Mouse (Mus musculus) erythroblast, embryonic 14.5 days (primary cell): ENCODE data around the gene Hk1. TPM values are rescaled to one million over a fixed set of nuclear protein-coding genes. Genes with fewer than 3 reads are reported as not detected.

Source experiments
- H3K27me3 ChIP-seq: 2 replicates; pipeline ENCODE4 v1.6.1; 2012; ENCODE audit warnings: inconsistent platforms; ENCODE audit not compliant: control insufficient read depth
- H3K36me3 ChIP-seq: 2 replicates; pipeline ENCODE4 v1.6.1; 2012; ENCODE audit warnings: mild to moderate bottlenecking, inconsistent platforms; ENCODE audit not compliant: control insufficient read depth
- H3K4me1 ChIP-seq: 2 replicates; pipeline ENCODE4 v1.6.1; 2012; ENCODE audit warnings: inconsistent platforms; ENCODE audit not compliant: control insufficient read depth
- H3K4me3 ChIP-seq: replicated peaks from 2 replicates; pipeline ENCODE3; 2012; ENCODE audit warnings: moderate library complexity, mild to moderate bottlenecking, inconsistent platforms
- H3K9me3 ChIP-seq: 2 replicates; pipeline ENCODE4 v1.6.1; 2012; ENCODE audit warnings: low read length, inconsistent platforms, mixed read lengths; ENCODE audit not compliant: control insufficient read depth
- GATA1 ChIP-seq: IDR thresholded peaks from 2 replicates; pipeline ENCODE4 v1.6.1; 2012; ENCODE audit warnings: low read length, inconsistent platforms, mixed read lengths
- TAL1 ChIP-seq: IDR thresholded peaks from 3 replicates; pipeline ENCODE4 v1.6.1; 2012; ENCODE audit warnings: low read length, inconsistent platforms, mixed read lengths
- polyA plus RNA-seq: library from polyadenylated mRNA; stranded (reverse); fragments of >175 nt; gene quantifications from 2 replicates; pipeline ENCODE4 v1.2.3, GENCODE M21; 2012

Gene Hk1
- polyA plus RNA-seq, 1 experiment, result 53.6 TPM

GRCm38 (mm10) chr10:62313140-62313539, 66.6 kb downstream of the Hk1 start:
- peaks cover 97% of the 10 kb centered on the region for H3K36me3 ChIP-seq
- no peak for TF ChIP-seq TAL1
- TF ChIP-seq GATA1, result no peak
- peaks cover 5% of the 10 kb centered on the region for H3K9me3 ChIP-seq
- H3K4me1 ChIP-seq, result peaks cover 49% of the 10 kb centered on the region
- no peak overlapping the region for H3K4me3 ChIP-seq
- H3K27me3 ChIP-seq, result no peaks in the 10 kb centered on the region

- peaks cover 5% of the 10 kb centered on the region for H3K9me3 ChIP-seq
- TF ChIP-seq GATA1 (no peak), TAL1 (no peak)
- H3K27me3 ChIP-seq, result no peaks in the 10 kb centered on the region
- H3K36me3 ChIP-seq, result peaks cover 97% of the 10 kb centered on the region
- no peak overlapping the region for H3K4me3 ChIP-seq
- peaks cover 35% of the 10 kb centered on the region for H3K4me1 ChIP-seq
Observed at GRCm38 (mm10) chr10:62311464-62311863, 68.2 kb downstream of the Hk1 start.

- peaks cover 5% of the 10 kb centered on the region for H3K9me3 ChIP-seq
- peaks cover 96% of the 10 kb centered on the region for H3K36me3 ChIP-seq
- H3K4me3 ChIP-seq, result no peak overlapping the region
- peaks cover 31% of the 10 kb centered on the region for H3K4me1 ChIP-seq
- TF ChIP-seq GATA1 (no peak), TAL1 (no peak)
- no peaks in the 10 kb centered on the region for H3K27me3 ChIP-seq
Observed at GRCm38 (mm10) chr10:62310259-62311039, 69.3 kb downstream of the Hk1 start.

GRCm38 (mm10) chr10:62309593-62309992, 70.1 kb downstream of the Hk1 start:
- H3K36me3 ChIP-seq, result peaks cover 96% of the 10 kb centered on the region
- H3K4me3 ChIP-seq, result no peak overlapping the region
- no peaks in the 10 kb centered on the region for H3K27me3 ChIP-seq
- peaks cover 5% of the 10 kb centered on the region for H3K9me3 ChIP-seq
- peaks cover 27% of the 10 kb centered on the region for H3K4me1 ChIP-seq
- TF ChIP-seq TAL1 (no peak), GATA1 (no peak)

DNA sequence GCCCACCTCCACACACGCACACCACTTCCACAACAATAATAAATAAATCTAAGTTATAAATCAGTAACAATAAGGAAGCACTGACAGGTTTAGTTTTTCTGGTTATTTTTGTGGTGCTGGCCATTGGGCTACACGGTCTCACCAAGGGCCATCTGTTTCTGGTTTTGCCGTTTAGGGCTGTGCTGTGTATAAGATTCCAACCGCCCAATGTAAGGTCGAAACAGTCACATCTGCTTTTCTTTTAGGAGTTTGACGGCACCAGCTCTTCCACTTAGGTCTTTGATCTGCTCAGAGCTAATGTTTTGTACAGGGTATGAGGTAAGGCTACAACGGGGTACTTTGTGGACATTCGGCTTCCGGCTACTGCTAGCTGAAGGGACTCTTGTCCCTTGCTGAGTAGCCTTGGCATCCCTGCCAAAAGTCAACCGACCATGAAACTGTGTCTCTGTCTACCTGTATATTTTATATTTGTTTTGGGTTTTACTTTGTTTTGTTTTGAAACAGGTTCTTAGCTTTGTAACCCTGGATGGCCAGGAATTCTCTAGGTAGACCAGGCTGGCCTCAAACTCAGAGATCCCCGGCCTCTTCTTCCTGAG, 70.7 kb downstream of the Hk1 start:
- Histone ChIP-seq H3K4me1 (peaks cover 21% of the 10 kb centered on the region), H3K36me3 (peaks cover 96% of the 10 kb centered on the region), H3K4me3 (no peak overlapping the region), H3K9me3 (peaks cover 5% of the 10 kb centered on the region), H3K27me3 (no peaks in the 10 kb centered on the region)
- TF ChIP-seq TAL1 (no peak), GATA1 (no peak)

- H3K4me1 ChIP-seq, result peaks cover 7% of the 10 kb centered on the region
- peaks cover 99% of the 10 kb centered on the region for H3K36me3 ChIP-seq
- peaks cover 5% of the 10 kb centered on the region for H3K9me3 ChIP-seq
- no peaks in the 10 kb centered on the region for H3K27me3 ChIP-seq
- no peak overlapping the region for H3K4me3 ChIP-seq
- TF ChIP-seq TAL1, result no peak
- no peak for TF ChIP-seq GATA1
Observed at GRCm38 (mm10) chr10:62306483-62306882, 73.2 kb downstream of the Hk1 start.

DNA sequence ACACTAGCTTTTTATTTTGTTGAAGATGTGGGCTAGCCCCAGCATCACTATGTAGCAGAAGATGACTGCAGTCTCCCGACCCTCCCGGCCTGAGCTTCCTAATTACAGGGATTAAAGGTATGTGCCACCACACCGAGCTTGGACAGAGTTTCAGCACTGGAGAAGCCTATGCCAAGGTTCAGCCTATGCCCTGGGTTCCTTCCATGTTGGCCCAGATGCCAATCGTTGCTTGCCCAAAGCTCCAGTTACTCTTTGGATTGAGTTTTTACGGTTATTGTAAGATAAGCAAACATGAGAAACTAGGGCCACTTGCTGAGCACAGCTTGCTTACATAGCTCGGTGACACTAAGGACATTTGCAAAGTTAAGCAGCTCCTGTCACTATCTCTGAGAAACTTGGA, 74.6 kb downstream of the Hk1 start:
- no peaks in the 10 kb centered on the region for H3K27me3 ChIP-seq
- peaks cover 5% of the 10 kb centered on the region for H3K4me1 ChIP-seq
- peaks cover 99% of the 10 kb centered on the region for H3K36me3 ChIP-seq
- no peak overlapping the region for H3K4me3 ChIP-seq
- TF ChIP-seq TAL1, result no peak
- no peak for TF ChIP-seq GATA1
- H3K9me3 ChIP-seq, result peaks cover 5% of the 10 kb centered on the region

- TF ChIP-seq GATA1 (no peak), TAL1 (no peak)
- H3K4me1 ChIP-seq, result peaks cover 3% of the 10 kb centered on the region
- H3K4me3 ChIP-seq, result no peak overlapping the region
- H3K9me3 ChIP-seq, result no peaks in the 10 kb centered on the region
- H3K27me3 ChIP-seq, result no peaks in the 10 kb centered on the region
- peaks cover 100% of the 10 kb centered on the region for H3K36me3 ChIP-seq
Observed at GRCm38 (mm10) chr10:62300006-62300827, 79.5 kb downstream of the Hk1 start.
